Mouse (Mus musculus): ENCODE measurements around the gene Gm28372. TPM values are rescaled to one million over a fixed set of nuclear protein-coding genes. Genes with fewer than 3 reads are reported as not detected.

Gene Gm28372
- polyA plus RNA-seq, 1 experiment from 2014 or later, result not detected

DNA sequence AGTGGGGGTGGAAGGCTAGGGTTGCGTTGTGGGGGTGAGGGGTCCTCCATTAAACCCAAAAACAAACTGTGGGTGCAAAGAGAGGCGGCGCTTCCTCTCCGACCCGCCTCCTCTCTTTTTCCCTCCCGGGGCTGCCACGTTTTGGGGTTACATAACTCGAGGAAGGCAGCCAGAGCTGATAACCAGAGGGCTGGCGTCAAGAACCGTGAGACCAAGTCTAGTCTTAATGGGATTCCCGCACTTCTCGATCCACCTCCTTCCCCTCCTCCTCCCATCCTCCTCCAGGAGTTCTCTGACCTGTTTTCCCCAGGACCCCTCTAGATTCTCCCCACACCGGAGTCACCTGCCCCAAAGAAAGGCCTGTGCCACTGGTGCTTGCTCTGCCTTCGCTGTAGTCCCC is 6.9 kb upstream of the Gm28372 start:
- Histone ChIP-seq H3K27me3 (replicated peaks; ENCODE audit: control insufficient read depth, insufficient read depth, low read length) (peaks cover 28% of the 10 kb centered on the region), H3K4me3 (ENCODE audit: low read depth, low read length) (peak overlapping the region; percentile 54)
- WGBS, result 13% methylated on average over 14 of the region's 14 CpGs

DNA sequence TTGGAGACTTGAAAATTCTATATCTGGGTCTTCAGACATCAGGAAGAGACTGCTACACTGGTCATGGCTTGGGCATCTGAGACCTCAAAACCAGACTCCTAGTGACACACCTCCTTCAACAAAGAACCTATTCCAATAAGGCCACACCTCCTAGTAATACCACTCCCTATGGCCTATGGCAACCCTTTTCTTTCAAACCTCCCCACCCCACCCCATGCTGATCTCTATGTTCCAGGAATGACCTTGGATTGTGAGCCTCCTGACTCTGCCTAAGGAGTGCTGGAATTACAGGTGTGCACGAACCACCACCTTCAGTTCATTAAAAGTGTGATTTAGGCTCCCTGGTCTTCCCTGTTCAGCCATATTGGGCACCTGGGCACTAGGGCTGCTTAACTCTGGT is 5.0 kb upstream of the Gm28372 start:
- H3K4me2 ChIP-seq, result no peak overlapping the region
- no peaks in the 10 kb centered on the region; the same call in 1 of the 2 replicates for H3K4me1 ChIP-seq (replicated peaks; ENCODE audit: control insufficient read depth, insufficient read depth, low read length)
- 92% methylated on average over 1 of the region's 1 CpGs for WGBS
- no peaks in the 10 kb centered on the region for H3K9me3 ChIP-seq (ENCODE audit: control insufficient read depth, low read length)
- no peak overlapping the region for H3K4me3 ChIP-seq (ENCODE audit: low read depth, low read length)
- DNase-seq (ENCODE audit: low spot score), result no peak
- no peaks in the 10 kb centered on the region for H3K36me3 ChIP-seq (ENCODE audit: control insufficient read depth, insufficient read depth, low read length)
- ATAC-seq (replicated peaks; ENCODE audit: low FRiP score), result no peak
- no peak overlapping the region for H3K27ac ChIP-seq (ENCODE audit: low read depth, low read length)
- peaks cover 28% of the 10 kb centered on the region for H3K27me3 ChIP-seq (replicated peaks; ENCODE audit: control insufficient read depth, insufficient read depth, low read length)
- no peak overlapping the region for H3K9ac ChIP-seq (ENCODE audit: low read depth, low read length)

More for the DNA sequence above, 6.9 kb upstream of the Gm28372 start:
- H3K36me3 ChIP-seq (ENCODE audit: control insufficient read depth, insufficient read depth, low read length), result peaks cover 4% of the 10 kb centered on the region; the same call in 1 of the 2 replicates
- no peaks in the 10 kb centered on the region for H3K9me3 ChIP-seq (ENCODE audit: control insufficient read depth, low read length)
- H3K27ac ChIP-seq (ENCODE audit: low read depth, low read length), result no peak overlapping the region
- H3K4me1 ChIP-seq (replicated peaks; ENCODE audit: control insufficient read depth, insufficient read depth, low read length), result no peaks in the 10 kb centered on the region; the same call in 1 of the 2 replicates
- H3K9ac ChIP-seq (ENCODE audit: low read depth, low read length), result no peak overlapping the region
- peak overlapping the region; percentile 74 for H3K4me2 ChIP-seq
- ATAC-seq (replicated peaks; ENCODE audit: low FRiP score) (0 out of 2 replicates have a peak, but pooled peaks have one; percentile 15), DNase-seq (ENCODE audit: low spot score) (no peak)

- Histone ChIP-seq H3K4me1 (replicated peaks; ENCODE audit: control insufficient read depth, insufficient read depth, low read length) (no peaks in the 10 kb centered on the region), H3K36me3 (ENCODE audit: control insufficient read depth, insufficient read depth, low read length) (no peaks in the 10 kb centered on the region), H3K4me2 (no peak overlapping the region), H3K9me3 (ENCODE audit: control insufficient read depth, low read length) (no peaks in the 10 kb centered on the region), H3K27me3 (replicated peaks; ENCODE audit: control insufficient read depth, insufficient read depth, low read length) (peaks cover 21% of the 10 kb centered on the region), H3K4me3 (ENCODE audit: low read depth, low read length) (no peak overlapping the region), H3K9ac (ENCODE audit: low read depth, low read length) (no peak overlapping the region), H3K27ac (ENCODE audit: low read depth, low read length) (no peak overlapping the region)
- 77% methylated on average over 4 of the region's 4 CpGs for WGBS
- DNase-seq (ENCODE audit: low spot score) (no peak), ATAC-seq (replicated peaks; ENCODE audit: low FRiP score) (no peak)
These were observed 3.1 kb upstream of the Gm28372 start for GRCm38 (mm10) chr2:130401891-130402290.

- ATAC-seq (replicated peaks; ENCODE audit: low FRiP score) (no peak), DNase-seq (ENCODE audit: low spot score) (no peak)
- no peak within 1 kb of the TSS for H3K9ac ChIP-seq (ENCODE audit: low read depth, low read length)
- H3K27me3 ChIP-seq (replicated peaks; ENCODE audit: control insufficient read depth, insufficient read depth, low read length), result no peaks in the 10 kb centered on the region
- H3K36me3 ChIP-seq (ENCODE audit: control insufficient read depth, insufficient read depth, low read length), result no peaks in the 10 kb centered on the region
- H3K4me3 ChIP-seq (ENCODE audit: low read depth, low read length), result no peak within 1 kb of the TSS
- H3K4me1 ChIP-seq (replicated peaks; ENCODE audit: control insufficient read depth, insufficient read depth, low read length), result no peaks in the 10 kb centered on the region
- no peaks in the 10 kb centered on the region for H3K9me3 ChIP-seq (ENCODE audit: control insufficient read depth, low read length)
- no peak within 1 kb of the TSS for H3K4me2 ChIP-seq
- 84% methylated on average over 2 of the region's 2 CpGs for WGBS
- no peak within 1 kb of the TSS for H3K27ac ChIP-seq (ENCODE audit: low read depth, low read length)
These were observed 1.1 kb downstream of the Gm28372 start, which contains the start of gene Tmem239 for GRCm38 (mm10) chr2:130406178-130406577. Gene Tmem239 (plus strand): TSS chr2:130406478.

DNA sequence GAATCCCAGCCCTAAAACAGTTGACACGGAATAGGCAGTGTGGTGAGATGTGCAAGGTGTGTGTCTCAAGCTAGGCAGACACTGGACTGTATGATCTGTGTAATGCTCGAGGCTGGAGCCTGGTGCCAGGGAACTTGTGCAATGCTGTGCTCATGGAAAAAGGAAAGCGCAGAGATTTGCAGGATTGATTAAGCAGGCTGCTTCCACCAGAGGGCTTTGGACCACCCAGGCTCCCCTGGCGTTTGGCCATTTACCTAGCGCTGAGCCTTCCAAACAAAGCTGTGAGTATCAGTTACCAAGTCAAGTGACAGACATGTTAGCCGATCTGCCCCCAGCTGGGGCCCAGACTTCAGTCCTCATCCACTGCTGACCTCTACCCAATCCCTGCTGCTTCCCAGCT is 3.2 kb downstream of the Gm28372 start:
- ATAC-seq (replicated peaks; ENCODE audit: low FRiP score) (no peak), DNase-seq (ENCODE audit: low spot score) (no peak)
- H3K4me1 ChIP-seq (replicated peaks; ENCODE audit: control insufficient read depth, insufficient read depth, low read length), result no peaks in the 10 kb centered on the region
- H3K36me3 ChIP-seq (ENCODE audit: control insufficient read depth, insufficient read depth, low read length), result no peaks in the 10 kb centered on the region
- H3K4me3 ChIP-seq (ENCODE audit: low read depth, low read length), result no peak overlapping the region
- 29% methylated on average over 6 of the region's 6 CpGs for WGBS
- H3K4me2 ChIP-seq, result no peak overlapping the region
- H3K9me3 ChIP-seq (ENCODE audit: control insufficient read depth, low read length), result no peaks in the 10 kb centered on the region
- no peak overlapping the region for H3K9ac ChIP-seq (ENCODE audit: low read depth, low read length)
- no peak overlapping the region for H3K27ac ChIP-seq (ENCODE audit: low read depth, low read length)
- no peaks in the 10 kb centered on the region for H3K27me3 ChIP-seq (replicated peaks; ENCODE audit: control insufficient read depth, insufficient read depth, low read length)

DNA sequence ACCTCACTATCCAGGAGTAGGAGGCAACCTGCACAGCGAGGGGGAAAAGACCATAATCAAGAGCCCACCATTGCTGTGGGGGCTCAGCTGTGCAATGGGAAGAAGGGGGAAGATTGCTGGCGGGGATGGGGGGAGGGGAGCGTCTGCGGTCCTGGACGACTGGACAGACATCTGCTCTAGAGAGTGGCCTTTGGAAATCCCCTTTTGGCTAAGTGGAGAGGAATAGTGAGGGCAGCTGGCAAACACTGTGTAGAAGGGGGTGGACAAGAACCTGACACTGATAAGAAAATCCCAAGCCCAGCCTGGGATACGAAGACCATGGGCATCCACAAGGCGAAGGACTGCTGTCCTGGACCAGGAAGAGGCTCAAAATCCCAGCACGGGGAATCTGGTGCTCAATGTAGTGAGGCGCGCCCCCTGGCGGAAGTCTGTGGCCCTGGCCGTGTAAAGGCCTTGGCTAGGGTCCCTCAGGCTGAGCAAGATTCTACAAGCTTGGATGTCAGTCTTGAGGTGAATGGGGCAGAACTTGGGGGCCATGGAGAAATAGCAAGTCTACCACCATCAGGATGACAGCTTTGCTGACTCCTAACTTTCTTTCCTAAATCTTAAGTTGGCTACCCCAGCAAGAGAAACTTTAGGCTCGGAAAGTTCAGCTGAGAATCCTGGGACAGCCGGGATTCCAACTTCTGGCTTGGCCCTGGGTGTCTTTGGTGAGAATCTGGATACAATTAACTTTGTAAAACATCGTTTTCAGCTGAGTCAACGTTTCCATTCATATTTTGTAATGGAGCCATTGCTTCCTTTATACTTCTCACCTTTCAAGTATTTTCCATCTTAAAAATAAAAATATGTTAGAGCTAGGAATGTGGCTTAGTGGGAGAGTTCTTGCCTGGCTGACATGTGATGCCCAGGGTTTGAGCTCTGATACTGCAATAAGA is 6.8 kb downstream of the Gm28372 start:
- ATAC-seq (replicated peaks; ENCODE audit: low FRiP score), result peak; percentile 36; the same call in 1 of the 2 replicates
- 36% methylated on average over 16 of the region's 16 CpGs for WGBS

GRCm38 (mm10) chr2:130412775-130413174 is 7.7 kb downstream of the Gm28372 start:
- Histone ChIP-seq H3K4me3 (ENCODE audit: low read depth, low read length) (no peak overlapping the region), H3K9ac (ENCODE audit: low read depth, low read length) (no peak overlapping the region), H3K4me1 (replicated peaks; ENCODE audit: control insufficient read depth, insufficient read depth, low read length) (no peaks in the 10 kb centered on the region), H3K36me3 (ENCODE audit: control insufficient read depth, insufficient read depth, low read length) (no peaks in the 10 kb centered on the region), H3K27me3 (replicated peaks; ENCODE audit: control insufficient read depth, insufficient read depth, low read length) (no peaks in the 10 kb centered on the region), H3K4me2 (no peak overlapping the region), H3K27ac (ENCODE audit: low read depth, low read length) (no peak overlapping the region), H3K9me3 (ENCODE audit: control insufficient read depth, low read length) (no peaks in the 10 kb centered on the region)
- ATAC-seq (replicated peaks; ENCODE audit: low FRiP score) (no peak), DNase-seq (ENCODE audit: low spot score) (no peak)
- WGBS, result 80% methylated on average over 3 of the region's 3 CpGs

More for the DNA sequence above, 6.8 kb downstream of the Gm28372 start:
- H3K9ac ChIP-seq (ENCODE audit: low read depth, low read length), result no peak overlapping the region
- peak; percentile 74 for DNase-seq (ENCODE audit: low spot score)
- H3K4me3 ChIP-seq (ENCODE audit: low read depth, low read length), result no peak overlapping the region
- no peaks in the 10 kb centered on the region for H3K27me3 ChIP-seq (replicated peaks; ENCODE audit: control insufficient read depth, insufficient read depth, low read length)
- no peaks in the 10 kb centered on the region for H3K9me3 ChIP-seq (ENCODE audit: control insufficient read depth, low read length)
- H3K36me3 ChIP-seq (ENCODE audit: control insufficient read depth, insufficient read depth, low read length), result no peaks in the 10 kb centered on the region
- H3K4me1 ChIP-seq (replicated peaks; ENCODE audit: control insufficient read depth, insufficient read depth, low read length), result no peaks in the 10 kb centered on the region
- no peak overlapping the region for H3K4me2 ChIP-seq
- H3K27ac ChIP-seq (ENCODE audit: low read depth, low read length), result no peak overlapping the region

- Histone ChIP-seq H3K9ac (ENCODE audit: low read depth, low read length) (no peak overlapping the region), H3K4me2 (no peak overlapping the region), H3K9me3 (ENCODE audit: control insufficient read depth, low read length) (no peaks in the 10 kb centered on the region), H3K27me3 (replicated peaks; ENCODE audit: control insufficient read depth, insufficient read depth, low read length) (no peaks in the 10 kb centered on the region), H3K27ac (ENCODE audit: low read depth, low read length) (no peak overlapping the region), H3K4me1 (replicated peaks; ENCODE audit: control insufficient read depth, insufficient read depth, low read length) (no peaks in the 10 kb centered on the region), H3K36me3 (ENCODE audit: control insufficient read depth, insufficient read depth, low read length) (no peaks in the 10 kb centered on the region), H3K4me3 (ENCODE audit: low read depth, low read length) (no peak overlapping the region)
- DNase-seq (ENCODE audit: low spot score) (no peak), ATAC-seq (replicated peaks; ENCODE audit: low FRiP score) (no peak)
- WGBS, result 69% methylated on average over 6 of the region's 6 CpGs
These were observed 9.2 kb downstream of the Gm28372 start for GRCm38 (mm10) chr2:130414094-130414856.

All from liver, embryonic 11.5 days (tissue).